Mouse (Mus musculus): ENCODE data around the gene Pias3.
A peak's percentile ranks its signal among the peaks of the same experiment; 100 is the strongest.

GRCm38 (mm10) chr3:96729403-96729784 lies 33.2 kb downstream of the Pias3 start:
- peak; percentile 73 for TF ChIP-seq ZNF384 (IDR thresholded peaks at IDR 0.05; ENCODE audit: low read depth, low read length)
- no peak for TF ChIP-seq CHD2 (IDR thresholded peaks at IDR 0.05; ENCODE audit: low read depth, low read length)
